20 mouse cellular contexts compared by ENCODE assay signal in genomic region chr19:34120107-34120731, GRCm38 (mm10). TPM values are rescaled to one million over a fixed set of nuclear protein-coding genes. Genes with fewer than 3 reads are reported as not detected.
DNase-seq lines count a peak whose midpoint lies in the region; ATAC-seq lines count a peak whose summit lies in the region.
"Had no signal": no experiment of that assay in that cellular context is flagged by ENCODE, and none has a peak within 500 bp of the region (broad histone marks: within the 10 kb centered on the region; RNA-seq: fewer than 3 reads in every experiment).

No protein-coding gene starts in this region.

- WGBS in midbrain, embryonic 16.5 days = 68% methylated on average over 3 of the region's 3 CpGs

- H3K4me3 ChIP-seq in midbrain, embryonic 16.5 days (ENCODE audit: low read depth, low read length) = no peak overlapping the region
- H3K4me3 ChIP-seq: erythroblast, embryonic 14.5 days; hindbrain, embryonic 10.5 days; layer of hippocampus, adult 2 months; limb, embryonic 10.5 days; lung, embryonic 15.5 days; midbrain, embryonic 12.5 days had no signal

- peak; percentile 11 for DNase-seq in urinary bladder, postnatal 14 days (ENCODE audit: low spot score)
- DNase-seq in urinary bladder, postnatal 4 days (ENCODE audit: low spot score in 2 of 2) = no peak
- peak; percentile 80 for DNase-seq in gonadal fat pad, adult 2 months (ENCODE audit: low read depth)
- no peak for DNase-seq in kidney, adult 9 months
- DNase-seq in ovary, postnatal 36 days (ENCODE audit: low spot score) = no peak
- DNase-seq: cerebellum, adult 9-11 months had no signal

- no peaks in the 10 kb centered on the region for H3K36me3 ChIP-seq in midbrain, embryonic 16.5 days (ENCODE audit: control insufficient read depth, insufficient read depth, low read length)
- H3K36me3 ChIP-seq: hindbrain, embryonic 10.5 days; limb, embryonic 10.5 days; lung, embryonic 15.5 days; midbrain, embryonic 12.5 days had no signal

- H3K9me3 ChIP-seq in midbrain, embryonic 16.5 days (replicated peaks; ENCODE audit: control insufficient read depth, low read length, poor library complexity, severe bottlenecking) = no peaks in the 10 kb centered on the region
- H3K9me3 ChIP-seq: hindbrain, embryonic 10.5 days; limb, embryonic 10.5 days; lung, embryonic 15.5 days; midbrain, embryonic 12.5 days had no signal

- H3K9ac ChIP-seq in midbrain, embryonic 16.5 days (ENCODE audit: low read depth, low read length) = no peak overlapping the region
- H3K9ac ChIP-seq: lung, embryonic 15.5 days; midbrain, embryonic 12.5 days had no signal

- no peaks in the 10 kb centered on the region for H3K4me1 ChIP-seq in midbrain, embryonic 16.5 days (ENCODE audit: control insufficient read depth, insufficient read depth, low read length)
- H3K4me1 ChIP-seq: hindbrain, embryonic 10.5 days; limb, embryonic 10.5 days; lung, embryonic 15.5 days; midbrain, embryonic 12.5 days had no signal

- peak; percentile 57 for ATAC-seq in activated CD4-positive, CD25-positive, alpha-beta regulatory T cell, adult 4 months
- ATAC-seq in midbrain, embryonic 16.5 days = no peak
- ATAC-seq: forebrain, embryonic 16.5 days had no signal

- no peaks in the 10 kb centered on the region for H3K27me3 ChIP-seq in midbrain, embryonic 16.5 days (ENCODE audit: control insufficient read depth, insufficient read depth, low read depth, low read length)
- H3K27me3 ChIP-seq: lung, embryonic 15.5 days; midbrain, embryonic 12.5 days had no signal

- no peak overlapping the region for H3K27ac ChIP-seq in midbrain, embryonic 16.5 days (ENCODE audit: low read length)
- H3K27ac ChIP-seq: hindbrain, embryonic 10.5 days; layer of hippocampus, adult 2 months; limb, embryonic 10.5 days; lung, embryonic 15.5 days; midbrain, embryonic 12.5 days had no signal

- no peak overlapping the region for H3K4me2 ChIP-seq in midbrain, embryonic 16.5 days (ENCODE audit: low read length)
- H3K4me2 ChIP-seq: liver, embryonic 11.5 days; lung, embryonic 15.5 days; midbrain, embryonic 12.5 days had no signal

RNA-seq across cellular contexts. Expression of gene Lipm, which starts 19.5 kb away (rescaled TPM):
- polyA plus RNA-seq in activated CD4-positive, CD25-positive, alpha-beta regulatory T cell, adult 4 months (2017; shearing (Covaris generic)) = not detected
- not detected in 2 replicates for polyA plus RNA-seq in gonadal fat pad, adult 2 months (2012; rRNA removed)
- not detected in 2 replicates for polyA plus RNA-seq in midbrain, embryonic 16.5 days (2015; fragmentation: Nextera tagmentation; extraction: Ambion mirVana)
- polyA plus RNA-seq: erythroblast, embryonic 14.5 days; forebrain, embryonic 16.5 days; heart, embryonic 14.5 days; hindbrain, embryonic 10.5 days; kidney, embryonic 14.5 days; limb, embryonic 10.5 days; liver, embryonic 11.5 days; midbrain, embryonic 12.5 days; spleen, adult 2 months had no signal

RNA-seq across cellular contexts. Expression of gene Ankrd22, which starts 45.6 kb away (rescaled TPM):
- not detected for polyA plus RNA-seq in activated CD4-positive, CD25-positive, alpha-beta regulatory T cell, adult 4 months (2017; shearing (Covaris generic))
- polyA plus RNA-seq in gonadal fat pad, adult 2 months (2012; rRNA removed) = 2.5 and 2.8 TPM in 2 replicates
- polyA plus RNA-seq in midbrain, embryonic 16.5 days (2015; fragmentation: Nextera tagmentation; extraction: Ambion mirVana) = not detected in 2 replicates
- polyA plus RNA-seq: erythroblast, embryonic 14.5 days; forebrain, embryonic 16.5 days; heart, embryonic 14.5 days; hindbrain, embryonic 10.5 days; kidney, embryonic 14.5 days; liver, embryonic 11.5 days; midbrain, embryonic 12.5 days had no signal

RNA-seq across cellular contexts. Expression of gene Lipn, which starts 53.1 kb away (rescaled TPM):
- not detected for polyA plus RNA-seq in activated CD4-positive, CD25-positive, alpha-beta regulatory T cell, adult 4 months (2017; shearing (Covaris generic))
- polyA plus RNA-seq in gonadal fat pad, adult 2 months (2012; rRNA removed) = not detected in 2 replicates
- polyA plus RNA-seq in midbrain, embryonic 16.5 days (2015; fragmentation: Nextera tagmentation; extraction: Ambion mirVana) = not detected in 2 replicates
- polyA plus RNA-seq: erythroblast, embryonic 14.5 days; forebrain, embryonic 16.5 days; heart, embryonic 14.5 days; hindbrain, embryonic 10.5 days; kidney, embryonic 14.5 days; limb, embryonic 10.5 days; liver, embryonic 11.5 days; lung, embryonic 15.5 days; midbrain, embryonic 12.5 days; stomach, embryonic 16.5 days had no signal

Comparison
In these comparisons a context has a peak if more than half of its experiments do, and no peak if none do; other contexts are left out.
1. DNase-seq: peak in urinary bladder, postnatal 14 days (single experiment) and gonadal fat pad, adult 2 months (single experiment); none in urinary bladder, postnatal 4 days (0 of 2), kidney, adult 9 months (single experiment) and ovary, postnatal 36 days (single experiment).